ENCODE assay signal across 20 mouse cellular contexts in the genomic region with DNA sequence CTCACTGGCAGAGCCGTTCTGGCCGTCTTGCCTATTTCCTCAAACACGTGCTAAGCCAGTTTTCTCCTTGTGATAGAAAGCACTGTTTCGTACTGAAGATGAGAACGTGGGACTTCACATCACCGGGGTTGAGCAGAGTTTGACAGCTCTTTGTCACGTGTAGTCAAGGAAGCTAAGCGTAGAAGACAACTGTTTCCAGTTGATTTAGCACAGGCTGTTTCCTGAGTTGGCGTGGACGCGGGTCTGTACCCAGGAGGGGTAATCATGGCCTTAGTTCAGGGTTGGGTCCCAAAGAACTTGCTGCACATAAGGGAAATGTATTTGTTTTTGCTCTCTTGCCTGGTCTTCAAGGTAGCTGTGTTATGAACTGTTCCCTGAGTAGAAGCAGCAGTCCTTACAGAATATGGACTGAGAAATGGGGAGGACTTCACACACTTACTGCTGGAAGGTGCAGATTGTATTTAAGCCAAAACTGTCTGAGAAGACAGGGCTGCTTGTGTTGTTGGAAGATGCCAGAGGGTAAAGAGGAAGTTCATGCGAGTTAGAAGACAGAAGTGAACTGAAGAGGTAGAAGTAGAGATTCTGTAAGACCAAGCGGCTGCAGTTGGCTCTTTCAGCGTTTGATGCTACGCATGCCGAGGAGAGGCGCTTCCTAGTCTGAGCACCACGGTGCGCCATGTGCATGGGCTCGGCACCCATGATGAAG.
DNase-seq lines count a peak whose midpoint lies in the region; ATAC-seq and TF ChIP-seq lines count a peak whose summit lies in the region.
"Had no signal": no experiment of that assay in that cellular context is flagged by ENCODE, and none has a peak within 500 bp of the region (broad histone marks: within the 10 kb centered on the region; RNA-seq: fewer than 3 reads in every experiment).

No protein-coding gene starts in this region.

- no peak for ATAC-seq in embryonic facial prominence, embryonic 14.5 days (ENCODE audit: low read depth)
- peak; percentile 42 for ATAC-seq in common myeloid progenitor, adult 5-6 weeks (replicated peaks; ENCODE audit: low read depth, poor library complexity, severe bottlenecking)
- ATAC-seq: hindbrain, embryonic 16.5 days; intestine, postnatal 0 days had no signal

- H3K4me2 ChIP-seq in embryonic facial prominence, embryonic 14.5 days (ENCODE audit: low read depth, low read length): no peak overlapping the region
- H3K4me2 ChIP-seq: embryonic facial prominence, embryonic 12.5 days; lung, embryonic 15.5 days; midbrain, embryonic 12.5 days had no signal

- no peaks in the 10 kb centered on the region for H3K27me3 ChIP-seq in embryonic facial prominence, embryonic 14.5 days (replicated peaks; ENCODE audit: control insufficient read depth, insufficient read depth, low read length)
- no peaks in the 10 kb centered on the region for H3K27me3 ChIP-seq in embryonic facial prominence, embryonic 10.5 days (replicated peaks; ENCODE audit: low read depth, poor library complexity, severe bottlenecking)
- H3K27me3 ChIP-seq: embryonic facial prominence, embryonic 12.5 days; lung, embryonic 15.5 days; midbrain, embryonic 12.5 days had no signal

- no peak overlapping the region for H3K4me3 ChIP-seq in embryonic facial prominence, embryonic 14.5 days (ENCODE audit: low read depth, low read length)
- no peak overlapping the region for H3K4me3 ChIP-seq in embryonic facial prominence, embryonic 10.5 days
- H3K4me3 ChIP-seq in layer of hippocampus, adult 2 months: no peak overlapping the region
- no peak overlapping the region for H3K4me3 ChIP-seq in olfactory bulb, adult 2 months (ENCODE audit: insufficient read depth, low read depth, low read length)
- H3K4me3 ChIP-seq: embryonic facial prominence, embryonic 12.5 days; heart, embryonic 10.5 days; lung, embryonic 15.5 days; midbrain, embryonic 12.5 days; myocyte had no signal

- peaks cover 93% of the 10 kb centered on the region for H3K36me3 ChIP-seq in embryonic facial prominence, embryonic 14.5 days (ENCODE audit: control insufficient read depth, insufficient read depth, low read length)
- peaks cover 100% of the 10 kb centered on the region for H3K36me3 ChIP-seq in embryonic facial prominence, embryonic 10.5 days (replicated peaks)

- no peaks in the 10 kb centered on the region for H3K4me1 ChIP-seq in embryonic facial prominence, embryonic 14.5 days (ENCODE audit: control insufficient read depth, insufficient read depth, low read length)
- 0 out of 2 replicates have a peak, but pooled peaks cover 3% of the 10 kb centered on the region for H3K4me1 ChIP-seq in embryonic facial prominence, embryonic 10.5 days
- peaks cover 16% of the 10 kb centered on the region for H3K4me1 ChIP-seq in olfactory bulb, adult 2 months (ENCODE audit: control insufficient read depth, insufficient read depth, low read length)
- H3K4me1 ChIP-seq: embryonic facial prominence, embryonic 12.5 days had no signal

- H3K9me3 ChIP-seq in embryonic facial prominence, embryonic 14.5 days (ENCODE audit: control insufficient read depth, low read length): no peaks in the 10 kb centered on the region
- no peaks in the 10 kb centered on the region for H3K9me3 ChIP-seq in embryonic facial prominence, embryonic 10.5 days
- H3K9me3 ChIP-seq: embryonic facial prominence, embryonic 12.5 days; heart, embryonic 10.5 days; lung, embryonic 15.5 days; midbrain, embryonic 12.5 days had no signal

- no peak for TF ChIP-seq POLR2A in olfactory bulb, adult 2 months (IDR thresholded peaks at IDR 0.05; ENCODE audit: insufficient read depth, low read depth, low read length)

- no peak for TF ChIP-seq CTCF in layer of hippocampus, adult 2 months (conservative IDR thresholded peaks at IDR 0.05)
- TF ChIP-seq CTCF in olfactory bulb, adult 2 months (IDR thresholded peaks at IDR 0.05; ENCODE audit: insufficient read depth, low read depth, low read length): no peak

- peak overlapping the region; percentile 33; the same call in 1 of the 2 replicates for H3K27ac ChIP-seq in embryonic facial prominence, embryonic 14.5 days (replicated peaks; ENCODE audit: low read depth, low read length)
- H3K27ac ChIP-seq in embryonic facial prominence, embryonic 10.5 days (replicated peaks): no peak overlapping the region
- H3K27ac ChIP-seq in layer of hippocampus, adult 2 months: peak overlapping the region; percentile 79
- H3K27ac ChIP-seq in olfactory bulb, adult 2 months (ENCODE audit: insufficient read depth, low read depth, low read length): peak overlapping the region; percentile 44
- H3K27ac ChIP-seq: embryonic facial prominence, embryonic 12.5 days; heart, embryonic 10.5 days; liver, embryonic 14.5 days; lung, embryonic 15.5 days; midbrain, embryonic 12.5 days had no signal

- 87% methylated on average over 20 of the region's 20 CpGs for WGBS in embryonic facial prominence, embryonic 14.5 days
- 90% methylated on average over 20 of the region's 20 CpGs for WGBS in embryonic facial prominence, embryonic 10.5 days
- 78% methylated on average over 20 of the region's 20 CpGs for WGBS in olfactory bulb, adult 2 months

- DNase-seq in embryonic facial prominence, embryonic 14.5 days (ENCODE audit: low spot score): no peak
- no peak for DNase-seq in embryonic facial prominence, embryonic 10.5 days (ENCODE audit: low spot score)
- no peak for DNase-seq in layer of hippocampus, adult 2 months (ENCODE audit: low spot score in 2 of 2)
- no peak for DNase-seq in layer of hippocampus, adult 9-11 months
- DNase-seq in gastrocnemius, postnatal 10 days: no peak
- DNase-seq: cerebellum, adult 2 months; cerebellum, postnatal 36 days; gastrocnemius, postnatal 36 days; lung, postnatal 4 days; retina, postnatal 1 day had no signal

- H3K9ac ChIP-seq in embryonic facial prominence, embryonic 14.5 days (ENCODE audit: low read depth, low read length): no peak overlapping the region
- H3K9ac ChIP-seq: embryonic facial prominence, embryonic 12.5 days; liver, embryonic 14.5 days; lung, embryonic 15.5 days; midbrain, embryonic 12.5 days had no signal
